Mouse (Mus musculus) hindbrain, embryonic 10.5 days (tissue): Measurements from ENCODE around the gene Fdxr. TPM values are rescaled to one million over a fixed set of nuclear protein-coding genes. Genes with fewer than 3 reads are reported as not detected.

ENCODE experiments used
- DNase-seq: peaks from one replicate; pipeline ENCODE4 v3.0.0-alpha.2; 2017; ENCODE audit warnings: low spot score
- H3K27ac ChIP-seq: fragments of 300-500 bp; sonication (generic); 2 replicates; pipeline ENCODE4 v1.5.1; 2016; ENCODE audit warnings: mild to moderate bottlenecking, moderate library complexity
- H3K27me3 ChIP-seq: fragments of 300-500 bp; sonication (generic); 2 replicates; pipeline ENCODE4 v1.6.1; 2016; ENCODE audit warnings: mild to moderate bottlenecking; ENCODE audit not compliant: poor library complexity, insufficient read depth, severe bottlenecking
- H3K36me3 ChIP-seq: fragments of 300-500 bp; sonication (generic); 2 replicates; pipeline ENCODE4 v1.6.1; 2016; ENCODE audit warnings: mild to moderate bottlenecking, moderate library complexity
- H3K4me1 ChIP-seq: fragments of 300-500 bp; sonication (generic); replicated peaks from 2 replicates; pipeline ENCODE4 v1.6.1; 2016; ENCODE audit warnings: mild to moderate bottlenecking
- H3K4me3 ChIP-seq: fragments of 300-500 bp; sonication (generic); 2 replicates; pipeline ENCODE4 v1.5.1; 2016; ENCODE audit warnings: mild to moderate bottlenecking, moderate library complexity
- H3K9me3 ChIP-seq: fragments of 300-500 bp; sonication (generic); 2 replicates; pipeline ENCODE4 v1.6.1; 2016; ENCODE audit warnings: mild to moderate bottlenecking, moderate library complexity
- WGBS: fragments of 180-500 bp; shearing (Covaris S2); methylation state at CpG from one replicate; pipeline ENCODE4 v1.1.7; 2016; 5-methylcytosine and 5-hydroxymethylcytosine counted together
- polyA plus RNA-seq: library from polyadenylated mRNA; unstranded; fragments of >200 nt; fragmentation: Nextera tagmentation; extraction: Ambion mirVana; gene quantifications from 2 replicates; pipeline ENCODE4 v1.2.1, GENCODE M21; 2016

The Fdxr gene
- polyA plus RNA-seq, 1 experiment from 2014 or later: 17.7 TPM

DNA sequence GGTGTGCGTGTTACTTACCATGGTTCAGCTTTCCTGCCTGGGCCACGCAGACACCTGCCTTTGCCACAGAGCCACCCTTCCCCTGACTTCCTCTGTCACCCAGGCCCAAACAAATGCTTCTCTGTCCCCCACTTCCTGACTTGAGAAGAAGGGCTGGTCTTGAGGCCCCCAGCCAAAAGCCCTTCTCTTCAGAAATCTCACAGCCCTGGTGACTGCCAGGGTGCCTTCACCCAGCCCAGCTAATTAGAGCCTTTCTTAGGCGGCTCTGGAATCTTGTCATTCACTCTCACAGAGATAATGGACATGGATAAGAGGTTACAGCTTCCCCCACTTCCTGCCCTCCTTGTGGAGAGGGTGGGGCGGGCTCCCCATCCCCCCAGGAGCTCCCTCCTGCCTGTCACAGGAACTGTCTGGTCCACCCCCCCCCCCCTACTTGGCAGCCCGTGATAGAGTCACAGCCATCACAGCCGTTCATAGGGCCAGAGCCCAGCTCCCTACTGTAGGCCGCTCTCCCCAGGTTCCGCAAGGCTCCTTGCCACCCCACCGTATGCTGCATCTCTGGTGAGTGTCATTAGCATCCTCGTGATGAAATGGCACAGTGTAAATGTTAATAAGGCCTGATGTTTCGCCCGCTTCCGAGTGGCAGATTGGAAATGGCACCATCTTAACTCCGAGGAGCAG lies 49.9 kb downstream of the Fdxr start:
- no peak overlapping the region for H3K4me3 ChIP-seq
- H3K27ac ChIP-seq: peak overlapping the region; percentile 51
- H3K9me3 ChIP-seq: no peaks in the 10 kb centered on the region
- 48% methylated on average over 14 of the region's 14 CpGs for WGBS
- peaks cover 50% of the 10 kb centered on the region for H3K27me3 ChIP-seq
- H3K36me3 ChIP-seq: no peaks in the 10 kb centered on the region
- DNase-seq: no peak
- H3K4me1 ChIP-seq: peaks cover 98% of the 10 kb centered on the region

DNA sequence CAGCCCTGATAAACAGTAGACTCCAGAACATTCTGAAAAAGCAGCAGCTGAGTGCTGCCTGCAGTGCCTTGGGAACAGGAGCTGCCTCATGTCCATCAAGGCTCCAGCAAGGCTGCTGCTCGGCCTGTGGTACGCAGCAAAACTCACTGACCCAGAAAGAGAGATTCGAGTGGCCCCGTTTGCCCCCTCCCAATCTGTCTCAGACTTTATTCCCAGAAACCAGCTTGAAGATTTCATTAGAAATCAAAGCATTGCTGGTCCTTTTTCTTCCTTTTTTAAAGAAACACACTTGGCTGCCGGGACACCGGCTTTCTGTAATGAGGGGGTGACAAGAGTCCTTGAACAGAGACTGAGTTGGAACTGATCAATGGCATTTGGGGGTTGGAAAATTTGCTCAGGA lies 51.5 kb downstream of the Fdxr start:
- Histone ChIP-seq H3K4me1 (peaks cover 87% of the 10 kb centered on the region), H3K27ac (no peak overlapping the region)
- 66% methylated on average over 6 of the region's 6 CpGs for WGBS

DNA sequence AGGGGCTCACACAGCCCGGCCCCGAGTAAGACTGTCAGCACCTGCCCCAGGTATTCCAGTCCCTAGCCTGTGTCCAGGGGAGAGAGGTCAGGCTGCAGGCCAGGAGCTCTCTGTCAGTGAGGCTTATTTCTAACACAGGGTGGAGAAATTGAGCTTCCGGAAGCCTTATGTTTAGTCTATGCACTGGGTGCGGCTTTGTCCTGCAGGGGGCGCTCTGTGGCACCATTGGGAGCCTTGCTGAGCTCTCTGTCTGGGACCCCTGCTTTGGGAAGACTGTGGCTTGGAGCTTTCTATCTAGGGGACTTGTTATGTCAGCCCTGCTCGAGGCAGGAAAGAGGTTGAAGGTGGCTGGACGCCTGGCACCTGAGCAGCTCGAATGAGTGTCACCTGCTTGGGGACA lies 52.0 kb downstream of the Fdxr start:
- peak; percentile 78 for DNase-seq
- WGBS: 39% methylated on average over 8 of the region's 8 CpGs

More for the DNA sequence above, 51.5 kb downstream of the Fdxr start:
- Histone ChIP-seq H3K4me3 (no peak overlapping the region), H3K27me3 (peaks cover 43% of the 10 kb centered on the region), H3K36me3 (no peaks in the 10 kb centered on the region), H3K9me3 (no peaks in the 10 kb centered on the region)
- DNase-seq: no peak

DNA sequence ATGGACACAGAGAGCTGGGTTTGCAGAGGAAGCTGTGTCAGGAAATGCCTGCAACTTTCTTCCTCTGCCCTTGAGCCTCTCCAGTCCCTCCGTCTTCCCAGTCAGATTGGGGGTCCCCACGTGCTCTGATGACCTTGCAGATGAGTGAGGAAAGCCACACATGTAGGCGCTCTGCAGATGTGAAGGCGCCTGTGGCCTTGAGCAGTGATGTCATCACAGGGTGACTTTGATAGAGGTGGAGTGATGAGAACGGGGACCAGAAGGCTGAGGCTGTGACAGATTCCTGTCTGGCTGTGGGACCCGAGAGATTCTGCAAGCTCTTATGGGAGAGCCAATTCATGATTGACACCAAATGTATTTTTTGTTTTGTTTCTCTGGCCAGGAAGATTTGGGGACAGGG lies 53.0 kb downstream of the Fdxr start:
- no peak for DNase-seq
- H3K27me3 ChIP-seq: peaks cover 30% of the 10 kb centered on the region
- H3K4me3 ChIP-seq: no peak overlapping the region
- no peaks in the 10 kb centered on the region for H3K36me3 ChIP-seq
- peaks cover 81% of the 10 kb centered on the region for H3K4me1 ChIP-seq
- no peak overlapping the region for H3K27ac ChIP-seq
- WGBS: 72% methylated on average over 6 of the region's 6 CpGs
- no peaks in the 10 kb centered on the region for H3K9me3 ChIP-seq

More for the DNA sequence above, 52.0 kb downstream of the Fdxr start:
- H3K27ac ChIP-seq: no peak overlapping the region
- H3K27me3 ChIP-seq: peaks cover 39% of the 10 kb centered on the region
- peaks cover 83% of the 10 kb centered on the region for H3K4me1 ChIP-seq
- H3K36me3 ChIP-seq: no peaks in the 10 kb centered on the region
- H3K9me3 ChIP-seq: no peaks in the 10 kb centered on the region
- H3K4me3 ChIP-seq: no peak overlapping the region

DNA sequence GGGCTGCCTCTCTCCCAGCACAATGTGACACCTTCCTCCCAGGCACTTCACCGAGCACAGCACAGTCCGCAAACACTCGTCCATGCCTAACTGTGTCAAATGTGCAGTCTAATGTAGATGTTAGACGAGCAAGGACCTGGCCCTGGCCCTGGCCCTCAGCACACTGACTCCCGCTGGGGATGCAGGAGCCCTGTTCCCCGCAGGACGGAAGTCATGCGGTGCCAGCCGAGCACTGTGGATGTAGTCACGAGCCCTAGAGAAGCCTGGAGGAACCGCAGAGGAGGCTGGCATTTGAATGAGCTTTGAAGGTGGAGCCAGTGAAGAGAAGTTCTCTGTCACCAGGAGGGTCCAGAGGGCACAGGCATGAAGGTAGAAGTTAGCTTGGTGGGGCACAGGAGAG lies 53.4 kb downstream of the Fdxr start:
- whole genome bisulfite sequencing: 69% methylated on average over 11 of the region's 11 CpGs

DNA sequence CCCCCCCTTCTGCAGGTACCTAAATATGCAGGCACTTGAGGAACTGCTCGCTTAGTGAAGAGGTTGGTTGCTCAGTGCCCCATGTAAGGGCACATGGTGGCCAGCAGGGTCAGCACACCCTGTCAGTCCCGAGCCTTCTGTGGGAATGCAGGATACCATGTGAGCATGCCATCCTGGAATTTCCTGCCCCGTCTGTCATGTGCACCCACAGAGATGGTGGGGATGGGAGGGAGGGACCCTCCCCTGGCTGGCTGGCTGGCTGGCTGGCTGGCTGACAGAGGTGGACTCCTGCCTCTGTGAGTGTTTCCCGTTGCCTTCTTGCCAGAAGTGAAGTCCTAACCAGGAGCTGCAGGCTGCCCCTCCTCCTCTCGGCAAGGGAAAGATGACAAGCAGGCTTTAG lies 54.3 kb downstream of the Fdxr start:
- H3K4me3 ChIP-seq: no peak overlapping the region
- H3K4me1 ChIP-seq: peaks cover 81% of the 10 kb centered on the region
- H3K27ac ChIP-seq: 0 out of 2 replicates have a peak overlapping the region, but pooled peaks have one; percentile 18
- peaks cover 17% of the 10 kb centered on the region for H3K27me3 ChIP-seq
- H3K36me3 ChIP-seq: no peaks in the 10 kb centered on the region
- no peak for DNase-seq
- whole genome bisulfite sequencing: 46% methylated on average over 5 of the region's 5 CpGs
- no peaks in the 10 kb centered on the region for H3K9me3 ChIP-seq

More for the DNA sequence above, 53.4 kb downstream of the Fdxr start:
- Histone ChIP-seq H3K36me3 (no peaks in the 10 kb centered on the region), H3K4me1 (peaks cover 81% of the 10 kb centered on the region), H3K4me3 (no peak overlapping the region), H3K27me3 (peaks cover 25% of the 10 kb centered on the region), H3K9me3 (no peaks in the 10 kb centered on the region), H3K27ac (no peak overlapping the region)
- no peak for DNase-seq

DNA sequence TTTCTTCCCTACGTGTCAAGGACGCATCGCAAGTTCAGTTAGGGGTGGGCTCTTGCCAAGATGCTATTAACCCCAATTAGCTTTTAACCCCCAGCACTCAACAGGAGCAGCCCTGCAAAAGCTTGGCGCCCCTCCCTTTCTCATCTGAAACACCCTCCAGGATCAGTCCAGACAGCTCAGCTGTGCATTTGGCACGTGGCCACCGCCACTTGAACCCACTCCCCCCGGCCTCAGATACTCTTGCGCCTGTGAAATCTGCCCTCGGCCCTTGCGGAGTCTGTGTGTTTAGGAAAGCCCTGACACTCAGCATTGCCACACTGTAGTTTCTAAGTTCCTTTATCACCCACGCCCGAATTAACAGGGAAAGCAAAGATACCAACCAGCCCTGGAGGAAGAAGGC lies 54.8 kb downstream of the Fdxr start:
- no peak for DNase-seq
- Histone ChIP-seq H3K27me3 (peaks cover 15% of the 10 kb centered on the region), H3K4me3 (no peak overlapping the region), H3K36me3 (no peaks in the 10 kb centered on the region), H3K9me3 (no peaks in the 10 kb centered on the region), H3K27ac (no peak overlapping the region), H3K4me1 (peaks cover 81% of the 10 kb centered on the region)
- 80% methylated on average over 12 of the region's 12 CpGs for WGBS

DNA sequence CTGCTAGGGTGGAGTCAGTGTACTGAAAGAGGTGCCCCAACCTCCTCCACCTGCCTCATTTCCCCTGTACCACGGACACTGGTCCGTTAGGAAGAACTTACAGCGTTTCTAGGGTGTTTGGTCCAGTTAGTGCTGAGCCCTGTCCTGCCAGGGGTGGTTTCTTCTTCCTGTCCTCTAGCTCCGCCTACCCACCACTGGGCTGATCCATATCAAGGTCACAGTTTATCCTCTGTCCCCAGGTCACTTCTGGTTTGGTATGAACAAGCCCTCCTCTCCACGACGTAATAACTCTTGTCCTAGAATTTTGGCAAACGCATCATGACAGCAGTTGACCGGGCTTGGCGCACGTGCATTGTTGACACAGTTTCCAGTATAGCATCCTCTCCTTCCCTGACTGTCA lies 57.2 kb downstream of the Fdxr start:
- peaks cover 68% of the 10 kb centered on the region for H3K4me1 ChIP-seq

DNA sequence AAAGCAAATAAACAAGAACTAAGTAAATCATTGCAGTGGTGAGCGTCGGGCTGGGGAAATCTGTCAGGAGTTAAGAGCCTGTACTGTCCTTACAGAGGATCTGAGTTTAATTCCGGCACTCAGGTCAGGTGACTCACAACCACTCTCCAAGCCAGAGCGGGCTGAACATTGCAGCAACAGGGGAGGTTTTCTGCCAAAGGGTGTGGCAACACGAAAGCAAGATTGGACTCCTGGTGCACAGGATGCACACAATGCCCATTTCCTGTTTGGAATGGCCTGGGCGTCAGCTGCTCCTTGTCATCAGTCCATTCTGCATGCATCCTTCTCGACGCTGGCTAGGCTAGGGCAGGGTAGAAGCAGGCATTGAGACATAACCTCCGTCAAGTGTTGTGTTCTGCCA lies 57.6 kb downstream of the Fdxr start:
- H3K27ac ChIP-seq: no peak overlapping the region
- peaks cover 67% of the 10 kb centered on the region for H3K4me1 ChIP-seq
- peaks cover 15% of the 10 kb centered on the region for H3K27me3 ChIP-seq
- no peak overlapping the region for H3K4me3 ChIP-seq
- WGBS: 76% methylated on average over 9 of the region's 9 CpGs
- DNase-seq: no peak
- no peaks in the 10 kb centered on the region for H3K9me3 ChIP-seq
- H3K36me3 ChIP-seq: no peaks in the 10 kb centered on the region

More for the DNA sequence above, 57.2 kb downstream of the Fdxr start:
- no peak for DNase-seq
- H3K36me3 ChIP-seq: no peaks in the 10 kb centered on the region
- H3K27ac ChIP-seq: no peak overlapping the region
- no peak overlapping the region for H3K4me3 ChIP-seq
- H3K9me3 ChIP-seq: no peaks in the 10 kb centered on the region
- peaks cover 15% of the 10 kb centered on the region for H3K27me3 ChIP-seq
- 90% methylated on average over 10 of the region's 10 CpGs for WGBS

Other genes with a start within 250 kb of the Fdxr start
- not detected in 2 replicates for gene Cd300ld5, start 239.3 kb downstream of the Fdxr start, polyA plus RNA-seq
- not detected in 2 replicates for gene Cd300ld3, start 228.6 kb downstream of the Fdxr start, polyA plus RNA-seq
- gene Cd300e, start 214.9 kb downstream of the Fdxr start, polyA plus RNA-seq: not detected in 2 replicates
- 0.44 and 1.4 TPM in 2 replicates for gene Rab37, start 185.6 kb downstream of the Fdxr start, polyA plus RNA-seq
- 0.11 TPM in 1 of 2 replicates, not detected in the other for gene Cd300lf, start 143.1 kb downstream of the Fdxr start, polyA plus RNA-seq
- gene Slc9a3r1, start 113.7 kb downstream of the Fdxr start, polyA plus RNA-seq: 39.6 and 49.8 TPM in 2 replicates
- 6.9 and 10.6 TPM in 2 replicates for gene Tmem104, start 89.6 kb downstream of the Fdxr start, polyA plus RNA-seq
- 18.7 and 24.3 TPM in 2 replicates for gene Nat9, start 89.2 kb downstream of the Fdxr start, polyA plus RNA-seq
- gene Grin2c, start 9.8 kb downstream of the Fdxr start, polyA plus RNA-seq: 0.14 and 0.18 TPM in 2 replicates
- 0.27 and 0.47 TPM in 2 replicates for gene Fads6, start 20.6 kb upstream of the Fdxr start, polyA plus RNA-seq
- not detected in 2 replicates for gene Otop2, start 30.1 kb upstream of the Fdxr start, polyA plus RNA-seq
- gene Ush1g, start 45.0 kb upstream of the Fdxr start, polyA plus RNA-seq: 0.10 TPM in 1 of 2 replicates, not detected in the other
- 0.08 TPM in 1 of 2 replicates, not detected in the other for gene Otop3, start 57.7 kb upstream of the Fdxr start, polyA plus RNA-seq
- 11.3 and 14.8 TPM in 2 replicates for gene Hid1, start 90.7 kb upstream of the Fdxr start, polyA plus RNA-seq
- 16.1 and 21.4 TPM in 2 replicates for gene Cdr2l, start 104.9 kb upstream of the Fdxr start, polyA plus RNA-seq
- gene Mrpl58, start 126.7 kb upstream of the Fdxr start, polyA plus RNA-seq: 228 and 253 TPM in 2 replicates
- gene Atp5h, start 142.9 kb upstream of the Fdxr start, polyA plus RNA-seq: 878 and 961 TPM in 2 replicates
- gene Kctd2, start 143.1 kb upstream of the Fdxr start, polyA plus RNA-seq: 15.0 and 20.1 TPM in 2 replicates
- gene Trim80, start 163.5 kb upstream of the Fdxr start, polyA plus RNA-seq: 0.08 and 0.16 TPM in 2 replicates
- gene Slc16a5, start 185.4 kb upstream of the Fdxr start, polyA plus RNA-seq: not detected in 2 replicates
- gene Armc7, start 198.6 kb upstream of the Fdxr start, polyA plus RNA-seq: 8.1 and 10.8 TPM in 2 replicates
- gene Nt5c, start 214.8 kb upstream of the Fdxr start, polyA plus RNA-seq: 93.3 and 98.0 TPM in 2 replicates
- 778 and 995 TPM in 2 replicates for gene Jpt1, start 237.3 kb upstream of the Fdxr start, polyA plus RNA-seq